Mouse (Mus musculus): ENCODE results near the gene Spag9.
A peak's percentile ranks its signal among the peaks of the same experiment; 100 is the strongest.

Spag9 gene

DNA sequence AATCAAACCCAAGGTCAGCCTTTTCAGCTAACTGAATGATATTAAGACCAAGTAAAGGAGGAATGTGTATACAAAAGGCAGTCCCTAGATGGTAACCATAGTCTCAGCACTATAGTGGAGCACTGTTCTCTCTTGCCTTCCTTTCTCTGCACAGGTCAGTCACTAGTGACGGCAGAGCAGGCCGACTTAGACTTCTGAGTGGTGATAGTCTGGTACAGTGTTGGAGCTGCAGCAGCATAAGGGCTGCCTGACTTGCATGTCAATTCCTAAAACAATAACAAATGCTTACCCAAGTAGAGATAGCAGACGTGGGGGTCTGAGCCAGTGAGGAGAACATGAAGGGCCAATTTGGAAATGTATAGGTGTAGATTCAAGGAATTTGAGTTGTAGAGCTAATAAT, 58.3 kb downstream of the Spag9 start:
- DNase-seq (ENCODE audit: low read depth, low spot score), result no peak

GRCm38 (mm10) chr11:94054901-94055300, 59.0 kb downstream of the Spag9 start:
- no peak for DNase-seq (ENCODE audit: low read depth, low spot score)

DNA sequence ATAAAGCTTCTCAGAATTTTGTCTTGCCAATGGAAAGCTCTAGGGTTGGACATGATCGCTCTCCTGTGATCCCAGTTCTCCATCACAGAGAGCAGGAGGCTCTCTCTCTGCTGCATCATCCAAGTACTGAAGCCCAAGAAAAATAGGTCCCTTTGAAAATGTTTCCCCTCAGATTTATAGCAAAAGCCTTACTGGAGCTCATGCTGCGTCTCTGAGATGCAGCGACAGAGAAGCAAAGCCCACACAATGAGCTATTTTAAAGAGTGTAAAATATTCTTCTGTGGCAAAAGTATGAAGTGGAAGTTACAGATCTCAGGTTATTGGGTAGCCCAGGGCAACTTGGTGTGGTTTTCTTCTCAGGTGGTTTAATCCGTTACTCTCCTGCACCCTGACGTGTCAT, 68.0 kb downstream of the Spag9 start:
- DNase-seq (ENCODE audit: low read depth, low spot score), result no peak

DNA sequence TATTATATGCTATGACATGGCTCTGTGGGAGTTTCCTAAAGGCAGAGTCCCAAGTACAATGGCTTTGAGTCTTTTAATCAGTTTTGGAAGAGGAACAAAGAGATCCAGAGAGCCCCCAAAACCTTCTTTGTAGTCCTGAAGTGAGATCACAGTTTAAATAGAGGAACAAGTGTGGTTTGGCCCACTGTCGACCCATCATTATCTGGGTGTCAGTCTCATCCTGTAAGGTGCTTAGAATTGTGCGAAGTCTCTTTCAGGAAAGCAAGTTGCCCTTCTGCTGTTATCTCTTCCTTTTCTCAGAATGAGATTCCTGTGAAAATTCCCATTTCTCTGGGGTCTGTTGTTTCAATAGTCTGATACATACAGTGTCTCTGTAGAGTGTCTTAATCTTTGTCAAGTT, 74.6 kb downstream of the Spag9 start:
- no peak for DNase-seq (ENCODE audit: low read depth, low spot score)

GRCm38 (mm10) chr11:94073283-94073682, 77.4 kb downstream of the Spag9 start:
- peak; percentile 16 for DNase-seq (ENCODE audit: low read depth, low spot score)

DNA sequence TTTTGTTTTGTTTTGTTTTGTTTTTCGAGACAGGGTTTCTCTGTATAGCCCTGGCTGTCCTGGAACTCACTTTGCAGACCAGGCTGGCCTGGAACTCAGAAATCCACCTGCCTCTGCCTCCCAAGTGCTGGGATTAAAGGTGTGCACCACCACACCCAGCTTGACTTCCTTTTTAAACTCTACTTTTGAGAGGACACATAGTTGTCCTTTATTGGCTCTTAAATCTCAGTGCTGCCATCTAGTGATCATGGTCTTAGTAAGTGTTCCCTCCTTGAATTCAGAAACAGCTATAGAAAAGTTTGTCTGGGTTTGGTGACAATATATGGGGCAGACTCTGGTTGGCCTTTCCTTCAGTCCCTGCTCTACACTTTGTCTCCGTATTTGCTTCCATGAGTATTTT, 91.1 kb downstream of the Spag9 start:
- DNase-seq (ENCODE audit: low read depth, low spot score), result peak; percentile 77

DNA sequence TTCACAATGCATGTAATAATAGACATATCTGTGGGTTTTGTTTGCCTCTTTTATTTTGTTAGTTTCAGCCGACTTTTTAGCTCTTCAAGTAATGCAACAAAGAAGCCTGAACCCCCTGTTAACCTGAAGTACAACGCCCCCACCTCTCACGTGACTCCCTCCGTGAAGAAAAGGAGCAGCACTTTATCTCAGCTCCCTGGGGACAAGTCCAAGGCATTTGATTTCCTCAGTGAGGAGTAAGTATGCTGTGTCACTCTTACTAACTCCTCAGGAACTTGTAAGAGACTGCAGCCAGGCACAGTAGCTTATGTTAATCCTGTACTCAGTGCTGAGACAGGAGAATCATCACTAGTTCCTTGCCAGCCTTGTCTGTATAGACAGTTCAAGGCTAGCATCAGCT, 94.6 kb downstream of the Spag9 start:
- no peak for DNase-seq (ENCODE audit: low read depth, low spot score)

GRCm38 (mm10) chr11:94097489-94097888, 101.6 kb downstream of the Spag9 start:
- no peak for DNase-seq (ENCODE audit: low read depth, low spot score)

DNA sequence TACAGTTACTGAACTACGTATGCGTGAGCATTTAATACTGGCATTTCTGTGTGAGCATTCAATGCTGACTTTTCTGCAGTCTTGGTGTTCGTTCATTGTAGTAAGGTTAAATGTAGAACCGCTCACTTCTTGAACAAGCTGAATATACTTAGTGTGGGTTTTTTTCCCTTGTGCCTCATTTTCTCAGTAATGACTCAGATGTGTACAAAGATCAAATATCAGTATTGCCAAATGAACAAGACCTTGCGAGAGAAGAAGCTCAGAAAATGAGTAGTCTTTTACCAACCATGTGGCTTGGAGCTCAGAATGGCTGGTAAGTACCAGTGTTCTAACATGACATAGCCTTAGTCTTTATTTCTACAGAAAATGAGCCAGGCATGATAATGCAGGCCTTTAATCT, 102.9 kb downstream of the Spag9 start:
- no peak for DNase-seq (ENCODE audit: low read depth, low spot score)

- DNase-seq (ENCODE audit: low read depth, low spot score), result no peak
Measured at GRCm38 (mm10) chr11:94113795-94114194, 117.9 kb downstream of the Spag9 start.

- no peak for DNase-seq (ENCODE audit: low read depth, low spot score)
Measured at GRCm38 (mm10) chr11:94115408-94115807, 119.5 kb downstream of the Spag9 start.

DNA sequence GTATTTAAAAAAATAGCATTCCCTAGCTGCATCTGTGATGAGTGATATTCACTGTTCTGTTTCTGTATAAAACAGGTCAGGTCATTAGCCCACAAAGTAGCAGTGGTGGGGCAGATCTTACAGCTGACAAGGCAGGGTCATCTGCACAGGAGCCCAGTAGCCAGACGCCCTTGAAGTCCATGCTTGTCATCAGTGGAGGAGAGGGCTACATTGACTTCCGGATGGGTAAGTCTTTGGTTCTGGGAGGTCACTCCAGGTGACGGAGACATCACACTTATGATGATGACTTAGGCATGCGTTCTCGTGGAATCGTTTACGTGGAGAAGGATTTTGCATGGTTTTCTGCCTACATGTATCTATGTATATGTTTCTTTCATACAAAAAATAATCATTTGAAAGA, 120.8 kb downstream of the Spag9 start:
- no peak for DNase-seq (ENCODE audit: low read depth, low spot score)

DNA sequence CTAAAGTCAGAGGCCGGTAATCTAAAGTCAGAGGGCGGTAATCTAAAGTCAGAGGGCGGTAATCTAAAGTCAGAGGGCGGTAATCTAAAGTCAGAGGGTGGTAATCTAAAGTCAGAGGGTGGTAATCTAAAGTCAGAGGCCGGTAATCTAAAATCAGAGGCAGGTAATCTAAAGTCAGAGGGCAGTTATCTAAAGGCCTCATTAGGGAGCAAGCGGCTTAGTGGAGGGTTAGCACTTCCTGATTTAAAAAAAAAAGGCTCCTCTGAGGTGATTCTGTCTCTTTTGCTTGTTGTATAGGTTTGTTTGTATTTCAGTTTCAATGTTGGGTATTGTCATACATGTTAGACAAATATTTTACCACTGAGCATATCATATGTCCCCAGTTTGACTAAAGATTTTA, 121.9 kb downstream of the Spag9 start:
- DNase-seq (ENCODE audit: low read depth, low spot score), result no peak

- DNase-seq (ENCODE audit: low read depth, low spot score), result no peak
Measured at GRCm38 (mm10) chr11:94118612-94119011, 122.7 kb downstream of the Spag9 start.

DNA sequence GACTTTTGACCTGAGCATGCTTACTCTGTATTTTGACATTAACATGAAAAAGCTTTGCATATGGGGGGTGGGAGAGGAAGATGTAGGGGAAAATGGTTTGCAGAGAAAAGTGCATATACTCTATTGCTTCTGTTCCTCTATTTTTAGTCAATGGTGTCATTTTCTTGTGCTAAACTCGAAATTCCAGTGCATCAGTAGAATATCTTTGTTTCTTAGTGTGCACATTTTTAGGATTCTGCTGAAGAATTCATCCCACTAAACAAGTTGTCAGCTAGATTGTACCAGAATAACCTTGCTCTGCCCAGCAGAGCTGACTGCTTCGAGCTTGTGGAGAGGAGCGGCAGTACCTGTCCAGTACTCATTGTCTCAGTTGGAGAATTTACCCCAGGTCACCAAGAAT, 124.8 kb downstream of the Spag9 start:
- DNase-seq (ENCODE audit: low read depth, low spot score), result no peak

DNA sequence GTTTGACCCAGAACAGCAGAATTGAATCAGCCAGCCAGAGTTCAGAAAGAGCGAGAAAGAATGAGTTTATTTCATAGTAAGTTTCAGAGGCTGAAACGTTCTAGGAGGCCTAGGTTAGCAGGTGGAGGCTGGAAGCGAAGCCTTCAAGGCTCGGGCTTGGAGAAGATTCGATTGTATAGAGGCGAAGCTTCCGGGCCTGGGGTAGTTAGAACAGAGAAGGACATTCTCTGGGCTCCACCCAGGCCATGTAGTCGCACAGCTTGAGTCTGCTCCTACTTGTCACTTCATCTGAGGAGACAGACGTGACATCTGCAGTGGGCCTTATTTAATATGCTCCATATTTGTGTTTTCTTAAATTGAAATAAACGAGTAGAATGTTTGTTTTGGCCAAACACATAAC, 125.6 kb downstream of the Spag9 start:
- no peak for DNase-seq (ENCODE audit: low read depth, low spot score)

- DNase-seq (ENCODE audit: low read depth, low spot score), result no peak
Measured at GRCm38 (mm10) chr11:94122341-94123030, 126.6 kb downstream of the Spag9 start.

- DNase-seq (ENCODE audit: low read depth, low spot score), result no peak
Measured at GRCm38 (mm10) chr11:94126701-94127100, 130.8 kb downstream of the Spag9 start.

- peak; percentile 88 for DNase-seq (ENCODE audit: low read depth, low spot score)
Measured at GRCm38 (mm10) chr11:94127966-94128365, 132.1 kb downstream of the Spag9 start.

DNA sequence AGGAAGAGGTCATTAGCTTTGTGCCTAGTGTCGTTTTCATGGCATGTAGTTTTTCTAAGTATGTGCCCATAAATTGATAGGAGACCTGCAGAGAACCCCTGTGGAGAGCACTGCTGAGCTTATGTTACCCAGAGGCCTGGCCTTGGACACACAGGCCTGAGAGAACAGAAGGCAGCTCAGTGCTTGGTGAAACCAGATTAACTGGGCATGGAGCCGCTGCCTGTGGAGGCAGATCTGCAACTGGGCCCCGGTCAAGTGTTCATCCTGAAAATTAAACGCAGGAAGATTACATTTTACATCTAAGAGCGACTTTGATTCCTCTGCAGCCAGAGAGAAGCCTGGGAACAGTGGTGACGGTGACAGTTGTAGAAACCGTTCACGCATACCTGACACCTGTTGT, 132.6 kb downstream of the Spag9 start:
- no peak for DNase-seq (ENCODE audit: low read depth, low spot score)

GRCm38 (mm10) chr11:94129261-94130059, 133.6 kb downstream of the Spag9 start:
- peak; percentile 85 for DNase-seq (ENCODE audit: low read depth, low spot score)

GRCm38 (mm10) chr11:94130118-94131095, 134.5 kb downstream of the Spag9 start:
- no peak for DNase-seq (ENCODE audit: low read depth, low spot score)
